Mouse (Mus musculus) midbrain, postnatal 0 days (tissue): ENCODE data around the gene Gemin7. TPM values are rescaled to one million over a fixed set of nuclear protein-coding genes. Genes with fewer than 3 reads are reported as not detected.

Experiments
- ATAC-seq: fragments of 200-750 bp; cut with Nextera tagmentation; 2 replicates; pipeline ENCODE4 v1.8.0; 2017; ENCODE audit warnings: moderate number of reproducible peaks, mild to moderate bottlenecking, moderate TSS enrichment, moderate library complexity; ENCODE audit not compliant: low FRiP score
- DNase-seq: peaks from one replicate; pipeline ENCODE4 v3.0.0-alpha.2; 2015; ENCODE audit warnings: low spot score
- H3K27ac ChIP-seq: fragments of 300-500 bp; sonication (generic); 2 replicates; pipeline ENCODE4 v1.5.1; 2014; ENCODE audit warnings: low read depth, mild to moderate bottlenecking, low read length, mixed read lengths
- H3K27me3 ChIP-seq: fragments of 300-500 bp; sonication (generic); 2 replicates; pipeline ENCODE4 v1.6.1; 2014; ENCODE audit warnings: low read length, control low read depth, mixed read lengths; ENCODE audit not compliant: insufficient read depth
- H3K36me3 ChIP-seq: fragments of 300-500 bp; sonication (generic); 2 replicates; pipeline ENCODE4 v1.6.1; 2014; ENCODE audit warnings: low read length, control low read depth, mixed read lengths; ENCODE audit not compliant: insufficient read depth
- H3K4me1 ChIP-seq: fragments of 300-500 bp; sonication (generic); 2 replicates; pipeline ENCODE4 v1.6.1; 2014; ENCODE audit warnings: mild to moderate bottlenecking, control low read depth, antibody characterized with exemption, low read length, mixed read lengths; ENCODE audit not compliant: insufficient read depth
- H3K4me2 ChIP-seq: fragments of 300-500 bp; sonication (generic); 2 replicates; pipeline ENCODE4 v1.6.1; 2014; ENCODE audit warnings: low read depth, mild to moderate bottlenecking, low read length, mixed read lengths; ENCODE audit not compliant: poor library complexity, severe bottlenecking
- H3K4me3 ChIP-seq: fragments of 300-500 bp; sonication (generic); 2 replicates; pipeline ENCODE4 v1.5.1; 2014; ENCODE audit warnings: low read depth, mild to moderate bottlenecking, low read length, moderate library complexity
- H3K9ac ChIP-seq: fragments of 300-500 bp; sonication (generic); replicated peaks from 2 replicates; pipeline ENCODE4 v1.6.1; 2014; ENCODE audit warnings: mild to moderate bottlenecking, low read length, moderate library complexity, mixed read lengths; ENCODE audit not compliant: poor library complexity, severe bottlenecking
- H3K9me3 ChIP-seq: fragments of 300-500 bp; sonication (generic); 2 replicates; pipeline ENCODE4 v1.6.1; 2016; ENCODE audit warnings: low read length, control low read depth
- CTCF ChIP-seq: IDR thresholded peaks from 2 replicates; pipeline ENCODE4 v1.5.1; 2016; ENCODE audit warnings: antibody characterized with exemption, mild to moderate bottlenecking
- WGBS: fragments of 180-500 bp; shearing (Covaris S2); extraction: QIAGEN DNeasy Blood & Tissue Kit; methylation state at CpG from one replicate; pipeline ENCODE4 v1.1.7; 2014; 5-methylcytosine and 5-hydroxymethylcytosine counted together
- polyA plus RNA-seq: library from polyadenylated mRNA; unstranded; fragments of >200 nt; fragmentation: Nextera tagmentation; extraction: Ambion mirVana; gene quantifications from 2 replicates; pipeline ENCODE4 v1.2.1, GENCODE M21; 2015
- total RNA-seq: library from RNA; depleted of rRNA; stranded (reverse); fragments of >200 nt; gene quantifications from 2 replicates; pipeline ENCODE4 v1.2.3, GENCODE M21; 2014; rRNA removed

Gemin7 gene
- total and polyA plus RNA-seq, 2 experiments from 2014 or later, result 70.9 to 158 TPM

DNA sequence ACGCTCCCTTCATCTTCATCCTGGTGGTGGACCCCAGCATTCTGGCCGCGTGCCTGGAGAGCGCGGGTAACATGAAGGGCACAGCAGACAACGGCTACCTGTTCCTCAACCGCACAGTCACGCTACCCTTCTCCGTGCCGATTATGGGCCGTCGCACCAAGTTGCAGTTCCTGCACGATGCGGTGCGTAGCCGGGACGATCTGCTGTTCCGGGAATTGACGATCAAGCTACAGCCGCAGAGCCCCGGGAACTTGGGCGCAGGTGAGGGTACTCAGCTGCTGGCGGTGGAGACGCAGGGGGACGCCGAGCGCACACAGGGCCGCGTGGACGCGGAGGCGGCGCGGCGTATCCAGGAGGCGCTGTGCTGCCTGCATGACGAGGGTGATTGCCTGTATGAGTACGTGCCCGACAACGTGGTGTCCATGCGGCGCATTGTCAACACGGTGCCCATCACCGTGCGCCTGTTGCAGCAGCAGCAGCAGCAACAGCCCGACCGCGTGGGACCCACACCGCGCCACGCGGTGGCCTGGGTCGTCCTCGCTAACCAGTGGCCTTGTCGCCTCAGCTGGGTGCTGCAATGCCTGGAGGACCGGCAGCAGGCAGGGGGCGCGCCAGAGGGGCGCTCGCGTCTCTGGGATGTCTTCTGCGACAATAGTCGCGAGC, 53.5 kb downstream of the Gemin7 start:
- peak; percentile 44 for ATAC-seq
- Histone ChIP-seq H3K4me1 (peaks cover 3% of the 10 kb centered on the region; the same call in 1 of the 2 replicates), H3K27ac (no peak overlapping the region), H3K4me2 (peak overlapping the region; percentile 62), H3K36me3 (no peaks in the 10 kb centered on the region), H3K9ac (peak overlapping the region; percentile 45), H3K9me3 (no peaks in the 10 kb centered on the region), H3K4me3 (peak overlapping the region; percentile 36), H3K27me3 (peaks cover 38% of the 10 kb centered on the region)
- DNase-seq, result peak; percentile 62
- peak; percentile 77 for TF ChIP-seq CTCF
- WGBS, result under 1% methylated on average over 64 of the region's 64 CpGs

GRCm38 (mm10) chr7:19523017-19523756, 54.2 kb downstream of the Gemin7 start:
- DNase-seq, result no peak
- WGBS, result 8% methylated on average over 72 of the region's 72 CpGs
- H3K4me1 ChIP-seq, result peaks cover 3% of the 10 kb centered on the region; the same call in 1 of the 2 replicates
- ATAC-seq, result peak; percentile 22
- peak overlapping the region; percentile 36 for H3K4me3 ChIP-seq
- peak overlapping the region; percentile 45 for H3K9ac ChIP-seq
- H3K27ac ChIP-seq, result no peak overlapping the region
- no peak for TF ChIP-seq CTCF
- no peaks in the 10 kb centered on the region for H3K36me3 ChIP-seq
- H3K4me2 ChIP-seq, result peak overlapping the region; percentile 62
- H3K27me3 ChIP-seq, result peaks cover 43% of the 10 kb centered on the region
- no peaks in the 10 kb centered on the region for H3K9me3 ChIP-seq

DNA sequence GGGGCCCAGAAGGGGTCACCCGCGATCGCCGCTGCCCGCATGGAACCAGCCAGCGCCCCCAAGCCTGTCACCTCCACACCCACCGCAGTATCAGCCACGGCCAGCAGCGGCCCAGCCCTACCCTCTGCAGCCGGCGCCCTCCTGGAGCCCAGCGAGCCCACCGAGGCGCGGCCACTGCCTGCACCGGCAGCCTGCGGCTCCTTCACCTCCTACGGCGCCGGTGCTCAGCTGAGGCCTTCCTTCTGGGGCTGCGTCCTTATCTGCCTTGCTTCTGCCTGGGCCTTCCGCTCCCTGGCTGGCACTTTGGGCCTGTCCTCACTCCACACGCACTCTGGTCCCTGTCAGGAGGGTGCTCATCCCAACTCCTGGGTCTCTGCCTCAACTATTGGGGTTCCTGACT, 57.4 kb downstream of the Gemin7 start:
- Histone ChIP-seq H3K4me1 (peaks cover 3% of the 10 kb centered on the region; the same call in 1 of the 2 replicates), H3K9ac (peak overlapping the region; percentile 39), H3K4me3 (peak overlapping the region; percentile 22), H3K27me3 (peaks cover 43% of the 10 kb centered on the region), H3K36me3 (no peaks in the 10 kb centered on the region), H3K4me2 (peak overlapping the region; percentile 40), H3K27ac (no peak overlapping the region), H3K9me3 (no peaks in the 10 kb centered on the region)
- WGBS, result 6% methylated on average over 23 of the region's 23 CpGs
- DNase-seq (no peak), ATAC-seq (no peak)
- TF ChIP-seq CTCF, result no peak

GRCm38 (mm10) chr7:19517652-19518365, 59.6 kb downstream of the Gemin7 start, which contains the start of gene Nkpd1:
TSS of gene Nkpd1 (plus strand) at chr7:19517838.
- H3K9me3 ChIP-seq, result no peaks in the 10 kb centered on the region
- H3K4me1 ChIP-seq, result peaks cover 3% of the 10 kb centered on the region; the same call in 1 of the 2 replicates
- peak within 1 kb of the TSS; percentile 48 for H3K4me2 ChIP-seq
- peak; percentile 70 for TF ChIP-seq CTCF
- peak; percentile 21; the same call in 1 of the 2 replicates for ATAC-seq
- peak within 1 kb of the TSS; percentile 47; the same call in 1 of the 2 replicates for H3K9ac ChIP-seq
- peaks cover 37% of the 10 kb centered on the region for H3K27me3 ChIP-seq
- WGBS, result 7% methylated on average over 22 of the region's 29 CpGs
- H3K36me3 ChIP-seq, result no peaks in the 10 kb centered on the region
- no peak for DNase-seq
- no peak within 1 kb of the TSS for H3K27ac ChIP-seq
- peak within 1 kb of the TSS; percentile 15; the same call in 1 of the 2 replicates for H3K4me3 ChIP-seq

Other genes with a start within 250 kb of the Gemin7 start
- gene Ercc1, start 232.8 kb downstream of the Gemin7 start, total RNA-seq, result 50.3 and 71.4 TPM in 2 replicates
- gene Ercc1, start 232.8 kb downstream of the Gemin7 start, polyA plus RNA-seq, result 67.7 and 71.0 TPM in 2 replicates
- 8.7 and 14.0 TPM in 2 replicates for gene Cd3eap, start 218.1 kb downstream of the Gemin7 start, total RNA-seq
- 21.5 and 21.6 TPM in 2 replicates for gene Cd3eap, start 218.1 kb downstream of the Gemin7 start, polyA plus RNA-seq
- gene Ppp1r13l, start 217.8 kb downstream of the Gemin7 start, total RNA-seq, result 0.52 and 1.0 TPM in 2 replicates
- 1.5 and 2.0 TPM in 2 replicates for gene Ppp1r13l, start 217.8 kb downstream of the Gemin7 start, polyA plus RNA-seq
- 63.0 and 68.3 TPM in 2 replicates for gene Ercc2, start 195.6 kb downstream of the Gemin7 start, total RNA-seq
- 22.9 and 26.6 TPM in 2 replicates for gene Ercc2, start 195.6 kb downstream of the Gemin7 start, polyA plus RNA-seq
- gene Klc3, start 173.5 kb downstream of the Gemin7 start, total RNA-seq, result 1.2 and 1.9 TPM in 2 replicates
- 1.2 and 1.4 TPM in 2 replicates for gene Klc3, start 173.5 kb downstream of the Gemin7 start, polyA plus RNA-seq
- gene Ckm, start 172.8 kb downstream of the Gemin7 start, total RNA-seq, result 0.38 and 8.2 TPM in 2 replicates
- gene Ckm, start 172.8 kb downstream of the Gemin7 start, polyA plus RNA-seq, result 0.21 and 0.25 TPM in 2 replicates
- 58.1 and 68.9 TPM in 2 replicates for gene Mark4, start 118.8 kb downstream of the Gemin7 start, total RNA-seq
- 16.2 and 17.0 TPM in 2 replicates for gene Mark4, start 118.8 kb downstream of the Gemin7 start, polyA plus RNA-seq
- 0.28 and 0.49 TPM in 2 replicates for gene Exoc3l2, start 114.3 kb downstream of the Gemin7 start, total RNA-seq
- gene Exoc3l2, start 114.3 kb downstream of the Gemin7 start, polyA plus RNA-seq, result 1.5 and 1.6 TPM in 2 replicates
- gene Bloc1s3, start 69.2 kb downstream of the Gemin7 start, total RNA-seq, result 17.8 and 21.4 TPM in 2 replicates
- gene Bloc1s3, start 69.2 kb downstream of the Gemin7 start, polyA plus RNA-seq, result 3.9 and 4.2 TPM in 2 replicates
- gene Trappc6a, start 69.2 kb downstream of the Gemin7 start, total RNA-seq, result 14.9 and 23.9 TPM in 2 replicates
- 32.2 and 32.6 TPM in 2 replicates for gene Trappc6a, start 69.2 kb downstream of the Gemin7 start, polyA plus RNA-seq
- gene Nkpd1, start 59.8 kb downstream of the Gemin7 start, total RNA-seq, result 2.3 TPM in 2 replicates
- gene Nkpd1, start 59.8 kb downstream of the Gemin7 start, polyA plus RNA-seq, result 1.6 and 1.8 TPM in 2 replicates
- gene Ppp1r37, start 14.5 kb downstream of the Gemin7 start, total RNA-seq, result 114 and 127 TPM in 2 replicates
- gene Ppp1r37, start 14.5 kb downstream of the Gemin7 start, polyA plus RNA-seq, result 27.8 and 28.1 TPM in 2 replicates
- 0.33 and 1.2 TPM in 2 replicates for gene Zfp296, start 308 bp downstream of the Gemin7 start, total RNA-seq
- gene Zfp296, start 308 bp downstream of the Gemin7 start, polyA plus RNA-seq, result 0.11 TPM in 1 of 2 replicates, not detected in the other
- gene Clasrp, start 26.9 kb upstream of the Gemin7 start, total RNA-seq, result 74.4 and 97.4 TPM in 2 replicates
- 70.3 and 74.7 TPM in 2 replicates for gene Clasrp, start 26.9 kb upstream of the Gemin7 start, polyA plus RNA-seq
- 5.6 and 7.3 TPM in 2 replicates for gene Relb, start 51.8 kb upstream of the Gemin7 start, total RNA-seq
- gene Relb, start 51.8 kb upstream of the Gemin7 start, polyA plus RNA-seq, result 5.6 and 6.2 TPM in 2 replicates
- 149 and 152 TPM in 2 replicates for gene Clptm1, start 87.4 kb upstream of the Gemin7 start, total RNA-seq
- gene Clptm1, start 87.4 kb upstream of the Gemin7 start, polyA plus RNA-seq, result 140 and 149 TPM in 2 replicates
- 1.7 TPM in 1 of 2 replicates, not detected in the other for gene Apoc2, start 100.3 kb upstream of the Gemin7 start, total RNA-seq
- gene Apoc2, start 100.3 kb upstream of the Gemin7 start, polyA plus RNA-seq, result 0.30 and 0.32 TPM in 2 replicates
- gene Gm44805, start 103.8 kb upstream of the Gemin7 start, total RNA-seq, result not detected in 2 replicates
- gene Gm44805, start 103.8 kb upstream of the Gemin7 start, polyA plus RNA-seq, result not detected in 2 replicates
- gene Apoc4, start 103.9 kb upstream of the Gemin7 start, total RNA-seq, result not detected in 2 replicates
- not detected in 2 replicates for gene Apoc4, start 103.9 kb upstream of the Gemin7 start, polyA plus RNA-seq
- 3.6 and 5.1 TPM in 2 replicates for gene Apoc1, start 115.1 kb upstream of the Gemin7 start, total RNA-seq
- 7.9 and 9.0 TPM in 2 replicates for gene Apoc1, start 115.1 kb upstream of the Gemin7 start, polyA plus RNA-seq
- gene Apoe, start 121.6 kb upstream of the Gemin7 start, total RNA-seq, result 1,618 and 2,613 TPM in 2 replicates
- gene Apoe, start 121.6 kb upstream of the Gemin7 start, polyA plus RNA-seq, result 2,139 and 2,488 TPM in 2 replicates
- gene Tomm40, start 137.8 kb upstream of the Gemin7 start, total RNA-seq, result 122 and 133 TPM in 2 replicates
- 160 and 161 TPM in 2 replicates for gene Tomm40, start 137.8 kb upstream of the Gemin7 start, polyA plus RNA-seq
- 62.6 and 75.3 TPM in 2 replicates for gene Nectin2, start 172.9 kb upstream of the Gemin7 start, total RNA-seq
- gene Nectin2, start 172.9 kb upstream of the Gemin7 start, polyA plus RNA-seq, result 55.3 and 62.6 TPM in 2 replicates
- gene Bcam, start 193.4 kb upstream of the Gemin7 start, total RNA-seq, result 32.6 and 33.5 TPM in 2 replicates
- gene Bcam, start 193.4 kb upstream of the Gemin7 start, polyA plus RNA-seq, result 18.7 and 22.0 TPM in 2 replicates
- 0.71 and 1.8 TPM in 2 replicates for gene Cblc, start 219.2 kb upstream of the Gemin7 start, total RNA-seq
- gene Cblc, start 219.2 kb upstream of the Gemin7 start, polyA plus RNA-seq, result 0.70 and 1.2 TPM in 2 replicates
- gene Bcl3, start 245.2 kb upstream of the Gemin7 start, total RNA-seq, result 0.55 and 0.66 TPM in 2 replicates
- gene Bcl3, start 245.2 kb upstream of the Gemin7 start, polyA plus RNA-seq, result 0.93 and 1.3 TPM in 2 replicates